Mouse (Mus musculus): ENCODE measurements around the gene Srl. TPM values are rescaled to one million over a fixed set of nuclear protein-coding genes. Genes with fewer than 3 reads are reported as not detected.

The Srl gene
- polyA plus RNA-seq, 1 experiment: 0.53 TPM

GRCm38 (mm10) chr16:4560145-4560952, 18.7 kb upstream of the Srl start:
- Histone ChIP-seq H3K36me3 (ENCODE audit: control insufficient read depth, insufficient read depth, low read length) (no peaks in the 10 kb centered on the region), H3K27ac (ENCODE audit: insufficient read depth, low read length) (peak overlapping the region; percentile 78), H3K4me3 (ENCODE audit: extremely low read depth, insufficient read depth, insufficient read length) (peak overlapping the region; percentile 81), H3K27me3 (ENCODE audit: control insufficient read depth, insufficient read depth, low read length) (no peaks in the 10 kb centered on the region), H3K4me1 (ENCODE audit: control insufficient read depth, insufficient read depth, insufficient read length) (no peaks in the 10 kb centered on the region; the same call in 1 of the 2 replicates)
- under 1% methylated on average over 43 of the region's 43 CpGs for WGBS
- DNase-seq (ENCODE audit: low read depth in 1 of 2, low spot score in 2 of 2): peak in 1 of 2 experiments; percentile 52
- TF ChIP-seq CTCF (IDR thresholded peaks at IDR 0.05; ENCODE audit: extremely low read depth, insufficient read depth, insufficient read length, insufficient replicate concordance) (peak; percentile 46; the same call in 1 of the 2 replicates), POLR2A (IDR thresholded peaks at IDR 0.05; ENCODE audit: low read depth, low read length) (no peak)

- H3K27ac ChIP-seq (ENCODE audit: insufficient read depth, low read length): peak within 1 kb of the TSS; percentile 78
- H3K4me3 ChIP-seq (ENCODE audit: extremely low read depth, insufficient read depth, insufficient read length): peak within 1 kb of the TSS; percentile 81
- H3K27me3 ChIP-seq (ENCODE audit: control insufficient read depth, insufficient read depth, low read length): no peaks in the 10 kb centered on the region
- H3K4me1 ChIP-seq (ENCODE audit: control insufficient read depth, insufficient read depth, insufficient read length): no peaks in the 10 kb centered on the region; the same call in 1 of the 2 replicates
- peak; percentile 68 to 76 for DNase-seq (ENCODE audit: low read depth in 1 of 2, low spot score in 2 of 2)
- no peaks in the 10 kb centered on the region for H3K36me3 ChIP-seq (ENCODE audit: control insufficient read depth, insufficient read depth, low read length)
- TF ChIP-seq CTCF (IDR thresholded peaks at IDR 0.05; ENCODE audit: extremely low read depth, insufficient read depth, insufficient read length, insufficient replicate concordance): no peak
- TF ChIP-seq POLR2A (IDR thresholded peaks at IDR 0.05; ENCODE audit: low read depth, low read length): no peak
- 0% methylated on average over 17 of the region's 17 CpGs for WGBS
These were observed 18.1 kb upstream of the Srl start, which contains the start of gene Tfap4 for GRCm38 (mm10) chr16:4559715-4560144. Gene Tfap4 (minus strand): TSS chr16:4559854.

GRCm38 (mm10) chr16:4558980-4559631, 17.5 kb upstream of the Srl start:
- Histone ChIP-seq H3K4me1 (ENCODE audit: control insufficient read depth, insufficient read depth, insufficient read length) (no peaks in the 10 kb centered on the region; the same call in 1 of the 2 replicates), H3K4me3 (ENCODE audit: extremely low read depth, insufficient read depth, insufficient read length) (peak overlapping the region; percentile 81), H3K36me3 (ENCODE audit: control insufficient read depth, insufficient read depth, low read length) (no peaks in the 10 kb centered on the region), H3K27ac (ENCODE audit: insufficient read depth, low read length) (peak overlapping the region; percentile 78), H3K27me3 (ENCODE audit: control insufficient read depth, insufficient read depth, low read length) (no peaks in the 10 kb centered on the region)
- no peak for TF ChIP-seq CTCF (IDR thresholded peaks at IDR 0.05; ENCODE audit: extremely low read depth, insufficient read depth, insufficient read length, insufficient replicate concordance)
- TF ChIP-seq POLR2A (IDR thresholded peaks at IDR 0.05; ENCODE audit: low read depth, low read length): no peak
- peak in 1 of 2 experiments; percentile 54 for DNase-seq (ENCODE audit: low read depth in 1 of 2, low spot score in 2 of 2)
- under 1% methylated on average over 43 of the region's 43 CpGs for WGBS

- TF ChIP-seq CTCF (IDR thresholded peaks at IDR 0.05; ENCODE audit: extremely low read depth, insufficient read depth, insufficient read length, insufficient replicate concordance): no peak
- TF ChIP-seq POLR2A (IDR thresholded peaks at IDR 0.05; ENCODE audit: low read depth, low read length): peak; percentile 78
- 1% methylated on average over 38 of the region's 38 CpGs for WGBS
These were observed 16.9 kb upstream of the Srl start for GRCm38 (mm10) chr16:4558384-4558979.

GRCm38 (mm10) chr16:4557949-4558348, 16.3 kb upstream of the Srl start:
- H3K4me3 ChIP-seq (ENCODE audit: extremely low read depth, insufficient read depth, insufficient read length): peak overlapping the region; percentile 81
- under 1% methylated on average over 19 of the region's 19 CpGs for WGBS
- H3K27ac ChIP-seq (ENCODE audit: insufficient read depth, low read length): peak overlapping the region; percentile 67
- no peaks in the 10 kb centered on the region for H3K36me3 ChIP-seq (ENCODE audit: control insufficient read depth, insufficient read depth, low read length)
- H3K4me1 ChIP-seq (ENCODE audit: control insufficient read depth, insufficient read depth, insufficient read length): peaks cover 3% of the 10 kb centered on the region; the same call in 1 of the 2 replicates
- peak in 1 of 2 experiments; percentile 62 for DNase-seq (ENCODE audit: low read depth in 1 of 2, low spot score in 2 of 2)
- no peaks in the 10 kb centered on the region for H3K27me3 ChIP-seq (ENCODE audit: control insufficient read depth, insufficient read depth, low read length)
- TF ChIP-seq CTCF (IDR thresholded peaks at IDR 0.05; ENCODE audit: extremely low read depth, insufficient read depth, insufficient read length, insufficient replicate concordance) (no peak), POLR2A (IDR thresholded peaks at IDR 0.05; ENCODE audit: low read depth, low read length) (no peak)

More at GRCm38 (mm10) chr16:4558384-4558979, 16.9 kb upstream of the Srl start:
- Histone ChIP-seq H3K27ac (ENCODE audit: insufficient read depth, low read length) (peak overlapping the region; percentile 78), H3K27me3 (ENCODE audit: control insufficient read depth, insufficient read depth, low read length) (no peaks in the 10 kb centered on the region), H3K4me1 (ENCODE audit: control insufficient read depth, insufficient read depth, insufficient read length) (no peaks in the 10 kb centered on the region; the same call in 1 of the 2 replicates), H3K4me3 (ENCODE audit: extremely low read depth, insufficient read depth, insufficient read length) (peak overlapping the region; percentile 81), H3K36me3 (ENCODE audit: control insufficient read depth, insufficient read depth, low read length) (no peaks in the 10 kb centered on the region)
- DNase-seq (ENCODE audit: low read depth in 1 of 2, low spot score in 2 of 2): peak; percentile 77 to 89

GRCm38 (mm10) chr16:4557085-4557484, 15.5 kb upstream of the Srl start:
- DNase-seq (ENCODE audit: low read depth in 1 of 2, low spot score in 2 of 2): no peak
- Histone ChIP-seq H3K4me3 (ENCODE audit: extremely low read depth, insufficient read depth, insufficient read length) (no peak overlapping the region), H3K27ac (ENCODE audit: insufficient read depth, low read length) (no peak overlapping the region), H3K27me3 (ENCODE audit: control insufficient read depth, insufficient read depth, low read length) (no peaks in the 10 kb centered on the region), H3K4me1 (ENCODE audit: control insufficient read depth, insufficient read depth, insufficient read length) (peaks cover 3% of the 10 kb centered on the region), H3K36me3 (ENCODE audit: control insufficient read depth, insufficient read depth, low read length) (no peaks in the 10 kb centered on the region)
- WGBS: 46% methylated on average over 1 of the region's 1 CpGs
- no peak for TF ChIP-seq CTCF (IDR thresholded peaks at IDR 0.05; ENCODE audit: extremely low read depth, insufficient read depth, insufficient read length, insufficient replicate concordance)
